Mouse (Mus musculus) heart, postnatal 0 days (tissue): ENCODE measurements around the gene Kctd6.

Source experiments
- CTCF ChIP-seq: IDR thresholded peaks from 2 replicates; pipeline ENCODE4 v1.5.1; 2016; ENCODE audit warnings: antibody characterized with exemption, control low read depth, low read depth
- EP300 ChIP-seq: IDR thresholded peaks from 2 replicates; pipeline ENCODE4 v1.6.1; 2016; ENCODE audit warnings: antibody characterized with exemption, low read depth

DNA sequence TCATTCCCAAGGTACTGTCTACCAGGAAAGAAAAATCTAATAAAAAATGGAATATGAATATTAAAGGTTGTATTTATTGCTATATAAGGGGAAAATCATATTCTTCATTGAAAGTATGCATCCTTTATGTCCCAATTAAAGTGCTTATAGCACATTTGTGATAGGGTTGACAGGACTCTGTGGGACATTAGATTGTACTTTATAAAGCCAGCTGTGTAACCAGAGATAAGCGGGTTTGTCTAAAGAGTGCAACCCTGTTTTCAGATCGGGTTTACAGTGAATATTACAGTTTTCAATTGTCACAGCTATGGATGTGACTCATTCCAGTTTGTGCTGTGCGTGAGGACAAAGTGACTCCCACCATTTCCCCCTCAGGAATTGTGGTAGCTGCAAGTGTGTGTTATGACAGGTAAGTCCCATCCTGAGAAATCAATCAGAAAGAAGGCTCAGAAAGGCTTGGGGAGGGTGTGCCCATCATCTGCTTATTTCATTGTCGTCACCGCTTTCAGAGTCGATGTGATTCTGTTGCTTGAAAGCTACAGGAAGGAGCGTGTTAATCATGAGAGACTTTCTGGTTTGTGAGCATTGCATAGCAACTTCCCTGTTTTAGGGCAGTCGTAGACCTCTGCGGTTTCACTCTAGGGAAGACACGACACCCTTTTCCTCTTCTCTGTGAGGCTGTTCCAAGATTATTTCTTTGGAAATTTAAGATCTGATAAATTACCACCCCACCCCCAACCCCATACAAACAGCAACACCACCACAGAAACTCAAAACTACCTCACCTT is 9.8 kb downstream of the Kctd6 start:
- TF ChIP-seq CTCF (no peak), EP300 (no peak)
